Mouse (Mus musculus): ENCODE data around the gene Trp53bp2. TPM values are rescaled to one million over a fixed set of nuclear protein-coding genes. Genes with fewer than 3 reads are reported as not detected.

Trp53bp2 gene
- polyA plus RNA-seq, 1 experiment = 37.9 TPM

DNA sequence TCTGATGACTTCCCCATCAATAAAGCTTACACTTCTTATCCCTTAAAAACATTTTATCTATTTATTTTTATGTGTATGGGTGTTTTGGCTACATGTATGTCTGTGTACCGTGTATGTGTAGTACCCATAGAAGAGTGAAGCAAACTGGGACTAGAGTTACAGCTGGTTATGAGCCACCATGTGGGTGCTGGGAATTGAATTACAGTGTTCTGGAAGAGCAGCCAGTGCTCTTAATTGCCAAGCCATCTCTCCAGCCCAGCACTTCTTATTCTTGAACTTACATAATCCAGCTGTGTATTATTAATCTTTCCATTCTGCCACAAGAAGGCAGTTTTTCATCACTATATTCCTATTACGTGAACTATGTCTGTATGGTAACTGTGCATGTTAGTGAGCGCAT lies 10.5 kb downstream of the Trp53bp2 start:
- Histone ChIP-seq H3K4me3 (ENCODE audit: control insufficient read depth, insufficient read depth, low read length) (no peak overlapping the region), H3K4me1 (replicated peaks; ENCODE audit: control insufficient read depth, insufficient read depth, low read length) (0 out of 2 replicates have a peak, but pooled peaks cover 6% of the 10 kb centered on the region), H3K27me3 (ENCODE audit: control insufficient read depth, insufficient read depth, low read length) (no peaks in the 10 kb centered on the region), H3K27ac (ENCODE audit: control insufficient read depth, insufficient read depth, low read length) (no peak overlapping the region), H3K36me3 (ENCODE audit: control insufficient read depth, insufficient read depth, low read length) (no peaks in the 10 kb centered on the region)
- no peak for DNase-seq
- TF ChIP-seq CTCF (IDR thresholded peaks at IDR 0.05; ENCODE audit: borderline replicate concordance, control insufficient read depth, extremely low read depth, insufficient read depth, low read length, poor library complexity) = no peak
- TF ChIP-seq POLR2A (IDR thresholded peaks at IDR 0.05; ENCODE audit: control insufficient read depth, extremely low read depth, insufficient read depth, low read length, poor library complexity) = no peak
- WGBS = 95% methylated on average over 3 of the region's 3 CpGs

DNA sequence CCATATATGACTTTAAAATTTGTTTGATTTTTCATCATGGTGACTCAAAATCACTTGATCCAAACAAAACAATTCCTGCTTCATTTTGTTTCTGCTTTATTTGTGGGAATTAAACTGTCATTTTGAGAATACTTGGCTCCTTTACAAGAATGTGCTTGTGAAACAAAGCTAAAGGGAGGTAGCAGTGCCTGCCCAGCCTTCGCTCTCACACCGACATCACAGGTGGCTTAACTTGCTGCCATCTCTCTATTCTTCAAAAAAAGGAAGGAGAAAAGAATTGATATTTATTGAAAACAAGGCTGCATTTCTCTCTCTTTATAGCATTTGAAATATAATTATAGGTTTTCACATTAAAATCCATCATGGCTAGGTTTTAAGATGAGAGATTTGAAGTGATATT lies 15.3 kb downstream of the Trp53bp2 start:
- TF ChIP-seq CTCF (IDR thresholded peaks at IDR 0.05; ENCODE audit: borderline replicate concordance, control insufficient read depth, extremely low read depth, insufficient read depth, low read length, poor library complexity) = no peak
- no peak for TF ChIP-seq POLR2A (IDR thresholded peaks at IDR 0.05; ENCODE audit: control insufficient read depth, extremely low read depth, insufficient read depth, low read length, poor library complexity)
- WGBS = 90% methylated on average over 2 of the region's 2 CpGs
- DNase-seq = no peak

DNA sequence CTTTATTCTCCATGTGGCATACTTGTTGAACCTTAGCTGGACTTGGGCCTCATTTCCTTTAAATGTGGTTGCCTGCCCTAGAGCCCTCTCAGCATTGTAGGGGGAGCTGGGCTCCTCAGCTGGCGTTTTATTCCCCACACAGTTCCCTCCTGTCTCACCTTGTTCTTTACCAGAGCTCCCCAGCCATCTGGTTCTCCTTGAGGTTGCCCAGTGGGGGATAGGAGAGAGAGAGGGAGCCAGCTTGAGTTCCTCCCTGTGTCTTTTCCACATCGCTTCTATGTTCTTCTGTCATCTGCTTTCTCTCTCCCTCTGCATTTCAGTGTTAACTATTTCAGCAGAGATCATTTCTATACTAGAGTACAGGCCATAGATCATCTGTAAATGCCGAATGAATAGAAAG lies 16.2 kb downstream of the Trp53bp2 start:
- Histone ChIP-seq H3K27me3 (ENCODE audit: control insufficient read depth, insufficient read depth, low read length) (no peaks in the 10 kb centered on the region), H3K36me3 (ENCODE audit: control insufficient read depth, insufficient read depth, low read length) (peaks cover 12% of the 10 kb centered on the region; the same call in 1 of the 2 replicates), H3K4me1 (replicated peaks; ENCODE audit: control insufficient read depth, insufficient read depth, low read length) (0 out of 2 replicates have a peak, but pooled peaks cover 6% of the 10 kb centered on the region), H3K27ac (ENCODE audit: control insufficient read depth, insufficient read depth, low read length) (no peak overlapping the region), H3K4me3 (ENCODE audit: control insufficient read depth, insufficient read depth, low read length) (no peak overlapping the region)
- DNase-seq = no peak
- WGBS = 86% methylated on average over 3 of the region's 3 CpGs
- no peak for TF ChIP-seq CTCF (IDR thresholded peaks at IDR 0.05; ENCODE audit: borderline replicate concordance, control insufficient read depth, extremely low read depth, insufficient read depth, low read length, poor library complexity)
- no peak for TF ChIP-seq POLR2A (IDR thresholded peaks at IDR 0.05; ENCODE audit: control insufficient read depth, extremely low read depth, insufficient read depth, low read length, poor library complexity)

More for the DNA sequence above, 15.3 kb downstream of the Trp53bp2 start:
- Histone ChIP-seq H3K4me3 (ENCODE audit: control insufficient read depth, insufficient read depth, low read length) (no peak overlapping the region), H3K27me3 (ENCODE audit: control insufficient read depth, insufficient read depth, low read length) (no peaks in the 10 kb centered on the region), H3K36me3 (ENCODE audit: control insufficient read depth, insufficient read depth, low read length) (peaks cover 4% of the 10 kb centered on the region; the same call in 1 of the 2 replicates), H3K27ac (ENCODE audit: control insufficient read depth, insufficient read depth, low read length) (no peak overlapping the region), H3K4me1 (replicated peaks; ENCODE audit: control insufficient read depth, insufficient read depth, low read length) (0 out of 2 replicates have a peak, but pooled peaks cover 6% of the 10 kb centered on the region)

DNA sequence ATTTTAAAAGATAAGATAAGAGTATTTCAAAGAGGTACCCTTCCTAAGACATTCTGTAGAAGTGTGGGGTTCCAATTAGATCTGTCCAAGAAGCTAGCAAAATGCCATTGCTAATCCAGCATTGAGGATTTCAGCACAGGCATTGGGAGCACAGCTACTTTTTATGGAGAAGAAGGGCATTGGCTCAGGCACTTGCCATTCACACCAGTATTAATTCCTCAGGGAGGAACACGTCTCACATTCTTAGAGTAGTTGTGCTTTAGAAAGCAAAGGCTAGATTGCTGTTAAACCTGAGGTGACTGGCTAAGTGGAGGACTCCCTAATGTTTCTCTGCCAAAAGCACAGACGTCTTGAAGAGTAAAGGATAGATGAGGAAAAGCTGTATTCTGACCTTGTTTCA lies 17.5 kb downstream of the Trp53bp2 start:
- TF ChIP-seq POLR2A (IDR thresholded peaks at IDR 0.05; ENCODE audit: control insufficient read depth, extremely low read depth, insufficient read depth, low read length, poor library complexity) (no peak), CTCF (IDR thresholded peaks at IDR 0.05; ENCODE audit: borderline replicate concordance, control insufficient read depth, extremely low read depth, insufficient read depth, low read length, poor library complexity) (no peak)
- Histone ChIP-seq H3K4me1 (replicated peaks; ENCODE audit: control insufficient read depth, insufficient read depth, low read length) (no peaks in the 10 kb centered on the region), H3K27ac (ENCODE audit: control insufficient read depth, insufficient read depth, low read length) (no peak overlapping the region), H3K36me3 (ENCODE audit: control insufficient read depth, insufficient read depth, low read length) (peaks cover 19% of the 10 kb centered on the region), H3K27me3 (ENCODE audit: control insufficient read depth, insufficient read depth, low read length) (no peaks in the 10 kb centered on the region), H3K4me3 (ENCODE audit: control insufficient read depth, insufficient read depth, low read length) (no peak overlapping the region)
- WGBS = 92% methylated on average over 2 of the region's 2 CpGs
- DNase-seq = no peak

DNA sequence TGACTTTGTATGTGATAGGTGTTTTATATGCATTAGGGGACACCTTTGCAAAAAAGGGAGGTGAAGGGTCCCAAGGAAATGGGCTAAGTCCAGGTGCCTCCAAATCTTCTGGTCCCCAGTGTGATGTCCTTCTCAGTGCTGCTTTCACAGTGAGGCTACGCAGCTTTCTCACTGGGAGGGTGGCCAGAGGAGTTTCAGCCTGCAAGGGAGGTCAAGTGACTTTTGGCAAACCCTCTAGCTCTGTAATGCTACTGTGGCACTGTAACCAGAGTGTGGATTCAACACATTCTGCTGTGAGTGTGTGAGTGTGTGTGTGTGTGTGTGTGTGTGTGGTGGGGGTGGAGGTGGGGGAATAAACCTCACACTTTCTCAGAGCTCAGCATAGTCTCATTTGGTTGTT lies 18.5 kb downstream of the Trp53bp2 start:
- no peak for DNase-seq
- Histone ChIP-seq H3K4me3 (ENCODE audit: control insufficient read depth, insufficient read depth, low read length) (no peak overlapping the region), H3K36me3 (ENCODE audit: control insufficient read depth, insufficient read depth, low read length) (peaks cover 29% of the 10 kb centered on the region), H3K27ac (ENCODE audit: control insufficient read depth, insufficient read depth, low read length) (no peak overlapping the region), H3K4me1 (replicated peaks; ENCODE audit: control insufficient read depth, insufficient read depth, low read length) (no peaks in the 10 kb centered on the region), H3K27me3 (ENCODE audit: control insufficient read depth, insufficient read depth, low read length) (no peaks in the 10 kb centered on the region)
- no peak for TF ChIP-seq POLR2A (IDR thresholded peaks at IDR 0.05; ENCODE audit: control insufficient read depth, extremely low read depth, insufficient read depth, low read length, poor library complexity)
- no peak for TF ChIP-seq CTCF (IDR thresholded peaks at IDR 0.05; ENCODE audit: borderline replicate concordance, control insufficient read depth, extremely low read depth, insufficient read depth, low read length, poor library complexity)
- 96% methylated on average over 1 of the region's 1 CpGs for WGBS

DNA sequence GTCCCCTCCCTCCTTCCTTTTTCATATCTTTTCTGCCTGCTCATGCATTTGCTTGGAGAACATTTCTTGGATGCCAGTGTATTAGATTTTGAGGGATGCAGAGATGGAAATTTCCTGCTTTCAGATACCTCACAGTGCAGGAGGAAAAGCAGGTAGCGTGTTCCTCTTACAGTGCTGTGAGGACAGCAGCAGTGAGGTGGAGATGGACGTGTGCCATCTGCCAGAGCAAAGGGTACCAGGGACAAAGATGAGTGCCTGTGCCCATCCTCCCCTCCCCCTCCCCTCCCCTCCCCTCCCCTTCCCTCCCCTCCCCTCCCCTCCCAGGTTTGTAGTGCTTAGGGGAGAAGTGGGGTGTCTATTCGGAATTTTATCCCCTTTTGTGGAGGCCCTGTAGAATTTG lies 20.9 kb downstream of the Trp53bp2 start:
- H3K27ac ChIP-seq (ENCODE audit: control insufficient read depth, insufficient read depth, low read length) = no peak overlapping the region
- TF ChIP-seq POLR2A (IDR thresholded peaks at IDR 0.05; ENCODE audit: control insufficient read depth, extremely low read depth, insufficient read depth, low read length, poor library complexity) (no peak), CTCF (IDR thresholded peaks at IDR 0.05; ENCODE audit: borderline replicate concordance, control insufficient read depth, extremely low read depth, insufficient read depth, low read length, poor library complexity) (no peak)
- DNase-seq = no peak
- no peaks in the 10 kb centered on the region for H3K4me1 ChIP-seq (replicated peaks; ENCODE audit: control insufficient read depth, insufficient read depth, low read length)
- H3K27me3 ChIP-seq (ENCODE audit: control insufficient read depth, insufficient read depth, low read length) = no peaks in the 10 kb centered on the region
- peaks cover 37% of the 10 kb centered on the region for H3K36me3 ChIP-seq (ENCODE audit: control insufficient read depth, insufficient read depth, low read length)
- WGBS = 94% methylated on average over 3 of the region's 3 CpGs
- no peak overlapping the region for H3K4me3 ChIP-seq (ENCODE audit: control insufficient read depth, insufficient read depth, low read length)

DNA sequence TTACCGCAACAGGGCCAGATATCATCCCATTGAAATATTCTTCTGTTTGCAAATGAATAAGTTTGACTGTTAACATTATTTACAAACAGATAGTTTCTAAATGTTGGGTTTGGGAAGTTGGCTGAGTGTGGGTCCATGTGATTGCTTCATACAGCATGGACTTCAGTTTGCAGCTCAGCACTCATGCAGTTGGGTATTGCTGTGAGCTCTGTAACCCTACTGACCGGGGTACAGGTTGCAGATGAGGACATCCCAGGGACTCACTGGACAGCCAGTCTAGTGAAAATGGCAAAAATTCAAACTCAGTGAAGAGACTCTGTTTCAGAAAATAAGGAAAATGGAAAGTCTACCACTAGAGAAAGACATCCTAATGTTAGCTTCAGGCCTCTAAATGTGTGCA lies 21.7 kb downstream of the Trp53bp2 start:
- TF ChIP-seq CTCF (IDR thresholded peaks at IDR 0.05; ENCODE audit: borderline replicate concordance, control insufficient read depth, extremely low read depth, insufficient read depth, low read length, poor library complexity) (no peak), POLR2A (IDR thresholded peaks at IDR 0.05; ENCODE audit: control insufficient read depth, extremely low read depth, insufficient read depth, low read length, poor library complexity) (no peak)
- Histone ChIP-seq H3K36me3 (ENCODE audit: control insufficient read depth, insufficient read depth, low read length) (peaks cover 37% of the 10 kb centered on the region), H3K27ac (ENCODE audit: control insufficient read depth, insufficient read depth, low read length) (no peak overlapping the region), H3K27me3 (ENCODE audit: control insufficient read depth, insufficient read depth, low read length) (no peaks in the 10 kb centered on the region), H3K4me3 (ENCODE audit: control insufficient read depth, insufficient read depth, low read length) (no peak overlapping the region), H3K4me1 (replicated peaks; ENCODE audit: control insufficient read depth, insufficient read depth, low read length) (no peaks in the 10 kb centered on the region)
- DNase-seq = no peak
- 100% methylated on average over 2 of the region's 2 CpGs for WGBS

Measured in thymus, adult 2 months (tissue).